Mouse (Mus musculus): ENCODE measurements around the gene Eaf2. TPM values are rescaled to one million over a fixed set of nuclear protein-coding genes. Genes with fewer than 3 reads are reported as not detected.
A peak's percentile ranks its signal among the peaks of the same experiment; 100 is the strongest.

Eaf2 gene
- polyA plus RNA-seq, 1 experiment from 2014 or later = 0.66 TPM

GRCm38 (mm10) chr16:36903156-36903555, 28.4 kb upstream of the Eaf2 start:
- H3K36me3 ChIP-seq (ENCODE audit: control insufficient read depth, insufficient read depth, low read length) = peaks cover 34% of the 10 kb centered on the region
- H3K27ac ChIP-seq (ENCODE audit: low read depth, low read length) = no peak overlapping the region
- no peak overlapping the region for H3K4me2 ChIP-seq (ENCODE audit: low read length)
- ATAC-seq = no peak
- no peak overlapping the region for H3K4me3 ChIP-seq (ENCODE audit: low read length)
- H3K9me3 ChIP-seq (ENCODE audit: control insufficient read depth, low read length) = no peaks in the 10 kb centered on the region
- H3K27me3 ChIP-seq (replicated peaks; ENCODE audit: control insufficient read depth, insufficient read depth, low read length) = no peaks in the 10 kb centered on the region
- H3K9ac ChIP-seq (ENCODE audit: low read depth, low read length) = no peak overlapping the region
- 95% methylated on average over 5 of the region's 5 CpGs for WGBS
- H3K4me1 ChIP-seq (ENCODE audit: control insufficient read depth, insufficient read depth, low read depth, low read length) = no peaks in the 10 kb centered on the region

DNA sequence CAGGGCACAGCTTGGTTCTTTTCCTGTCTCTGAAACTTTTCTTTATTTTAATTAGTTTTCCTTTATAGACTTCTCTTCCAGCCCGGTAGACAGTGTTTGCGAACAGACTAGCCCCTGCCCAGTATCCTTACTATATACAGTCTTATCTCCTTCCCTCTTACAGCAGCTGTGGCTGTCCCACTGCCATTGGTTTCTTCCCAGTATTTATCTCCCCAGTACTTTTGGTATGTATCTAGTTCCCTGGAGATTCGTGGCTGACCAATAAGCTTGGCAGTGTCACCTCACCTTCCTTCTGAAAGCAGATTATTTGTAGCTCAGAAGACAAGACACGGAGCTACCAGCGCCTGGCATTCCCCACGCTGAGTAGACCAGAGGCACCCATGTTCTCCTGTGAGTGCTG, 21.9 kb upstream of the Eaf2 start:
- no peak overlapping the region for H3K27ac ChIP-seq (ENCODE audit: low read depth, low read length)
- ATAC-seq = no peak
- no peaks in the 10 kb centered on the region for H3K27me3 ChIP-seq (replicated peaks; ENCODE audit: control insufficient read depth, insufficient read depth, low read length)
- H3K4me2 ChIP-seq (ENCODE audit: low read length) = no peak overlapping the region
- H3K9ac ChIP-seq (ENCODE audit: low read depth, low read length) = no peak overlapping the region
- 97% methylated on average over 6 of the region's 6 CpGs for WGBS
- H3K9me3 ChIP-seq (ENCODE audit: control insufficient read depth, low read length) = no peaks in the 10 kb centered on the region
- H3K36me3 ChIP-seq (ENCODE audit: control insufficient read depth, insufficient read depth, low read length) = peaks cover 51% of the 10 kb centered on the region
- no peak overlapping the region for H3K4me3 ChIP-seq (ENCODE audit: low read length)
- H3K4me1 ChIP-seq (ENCODE audit: control insufficient read depth, insufficient read depth, low read depth, low read length) = no peaks in the 10 kb centered on the region

DNA sequence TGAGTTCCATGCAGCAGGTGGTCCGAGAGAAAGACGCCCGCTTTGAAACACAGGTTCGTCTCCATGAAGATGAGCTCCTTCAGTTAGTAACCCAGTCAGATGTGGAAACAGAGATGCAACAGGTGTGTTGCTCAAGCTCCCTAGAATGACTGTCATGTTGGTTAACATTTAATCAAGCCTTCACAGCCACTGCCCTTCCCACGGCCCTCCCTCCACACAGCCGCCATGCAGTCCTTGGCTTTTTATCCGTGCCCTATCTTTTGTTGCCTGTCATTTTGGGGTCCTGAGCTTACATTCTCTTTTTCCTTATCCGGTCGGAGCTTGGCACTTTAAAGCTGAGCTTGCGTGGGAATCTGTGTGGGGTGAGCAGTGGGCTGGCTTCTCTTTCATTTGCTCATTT, 18.5 kb upstream of the Eaf2 start:
- H3K4me3 ChIP-seq (ENCODE audit: low read length) = no peak overlapping the region
- no peaks in the 10 kb centered on the region for H3K9me3 ChIP-seq (ENCODE audit: control insufficient read depth, low read length)
- H3K36me3 ChIP-seq (ENCODE audit: control insufficient read depth, insufficient read depth, low read length) = peaks cover 40% of the 10 kb centered on the region
- H3K4me1 ChIP-seq (ENCODE audit: control insufficient read depth, insufficient read depth, low read depth, low read length) = no peaks in the 10 kb centered on the region
- ATAC-seq = no peak
- H3K27ac ChIP-seq (ENCODE audit: low read depth, low read length) = no peak overlapping the region
- H3K27me3 ChIP-seq (replicated peaks; ENCODE audit: control insufficient read depth, insufficient read depth, low read length) = no peaks in the 10 kb centered on the region
- WGBS = 89% methylated on average over 10 of the region's 10 CpGs
- H3K9ac ChIP-seq (ENCODE audit: low read depth, low read length) = no peak overlapping the region
- H3K4me2 ChIP-seq (ENCODE audit: low read length) = no peak overlapping the region

GRCm38 (mm10) chr16:36891415-36891814, 16.6 kb upstream of the Eaf2 start:
- Histone ChIP-seq H3K4me1 (ENCODE audit: control insufficient read depth, insufficient read depth, low read depth, low read length) (no peaks in the 10 kb centered on the region), H3K4me3 (ENCODE audit: low read length) (no peak overlapping the region), H3K9me3 (ENCODE audit: control insufficient read depth, low read length) (no peaks in the 10 kb centered on the region), H3K4me2 (ENCODE audit: low read length) (no peak overlapping the region), H3K27ac (ENCODE audit: low read depth, low read length) (no peak overlapping the region), H3K9ac (ENCODE audit: low read depth, low read length) (no peak overlapping the region), H3K27me3 (replicated peaks; ENCODE audit: control insufficient read depth, insufficient read depth, low read length) (no peaks in the 10 kb centered on the region), H3K36me3 (ENCODE audit: control insufficient read depth, insufficient read depth, low read length) (peaks cover 37% of the 10 kb centered on the region)
- WGBS = 98% methylated on average over 4 of the region's 4 CpGs
- no peak for ATAC-seq

DNA sequence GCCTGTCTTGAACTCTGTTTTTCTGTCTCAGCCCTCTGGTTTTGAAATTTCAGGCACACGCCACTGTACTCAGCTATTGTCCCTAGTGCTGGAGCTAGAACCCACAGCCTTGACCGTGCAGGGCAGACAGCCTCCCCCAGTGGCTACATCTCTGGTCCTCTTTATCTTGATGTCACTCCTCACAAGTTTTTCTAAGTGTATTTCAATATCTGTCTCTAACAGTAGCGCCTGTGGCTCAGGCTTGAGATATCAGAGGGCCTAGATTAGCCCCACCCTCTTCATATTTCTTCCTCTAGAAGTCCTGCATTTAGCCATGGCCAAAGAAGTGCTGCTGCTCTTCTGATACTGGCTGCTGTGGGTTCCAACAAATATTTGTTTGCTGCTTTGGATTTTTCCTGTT, 15.8 kb upstream of the Eaf2 start:
- H3K4me3 ChIP-seq (ENCODE audit: low read length) = no peak overlapping the region
- peaks cover 34% of the 10 kb centered on the region for H3K36me3 ChIP-seq (ENCODE audit: control insufficient read depth, insufficient read depth, low read length)
- ATAC-seq = no peak
- no peak overlapping the region for H3K9ac ChIP-seq (ENCODE audit: low read depth, low read length)
- WGBS = 94% methylated on average over 3 of the region's 3 CpGs
- H3K27ac ChIP-seq (ENCODE audit: low read depth, low read length) = no peak overlapping the region
- H3K9me3 ChIP-seq (ENCODE audit: control insufficient read depth, low read length) = no peaks in the 10 kb centered on the region
- no peak overlapping the region for H3K4me2 ChIP-seq (ENCODE audit: low read length)
- no peaks in the 10 kb centered on the region for H3K27me3 ChIP-seq (replicated peaks; ENCODE audit: control insufficient read depth, insufficient read depth, low read length)
- H3K4me1 ChIP-seq (ENCODE audit: control insufficient read depth, insufficient read depth, low read depth, low read length) = no peaks in the 10 kb centered on the region

GRCm38 (mm10) chr16:36887546-36887945, 12.7 kb upstream of the Eaf2 start:
- no peaks in the 10 kb centered on the region for H3K9me3 ChIP-seq (ENCODE audit: control insufficient read depth, low read length)
- no peak overlapping the region for H3K9ac ChIP-seq (ENCODE audit: low read depth, low read length)
- no peaks in the 10 kb centered on the region for H3K4me1 ChIP-seq (ENCODE audit: control insufficient read depth, insufficient read depth, low read depth, low read length)
- no peak overlapping the region for H3K27ac ChIP-seq (ENCODE audit: low read depth, low read length)
- H3K4me3 ChIP-seq (ENCODE audit: low read length) = no peak overlapping the region
- WGBS = 92% methylated on average over 5 of the region's 5 CpGs
- ATAC-seq = no peak
- peaks cover 23% of the 10 kb centered on the region for H3K36me3 ChIP-seq (ENCODE audit: control insufficient read depth, insufficient read depth, low read length)
- H3K27me3 ChIP-seq (replicated peaks; ENCODE audit: control insufficient read depth, insufficient read depth, low read length) = no peaks in the 10 kb centered on the region
- H3K4me2 ChIP-seq (ENCODE audit: low read length) = no peak overlapping the region

GRCm38 (mm10) chr16:36885912-36886311, 11.1 kb upstream of the Eaf2 start:
- H3K36me3 ChIP-seq (ENCODE audit: control insufficient read depth, insufficient read depth, low read length) = peaks cover 19% of the 10 kb centered on the region
- H3K27ac ChIP-seq (ENCODE audit: low read depth, low read length) = no peak overlapping the region
- H3K4me1 ChIP-seq (ENCODE audit: control insufficient read depth, insufficient read depth, low read depth, low read length) = no peaks in the 10 kb centered on the region
- H3K9me3 ChIP-seq (ENCODE audit: control insufficient read depth, low read length) = no peaks in the 10 kb centered on the region
- no peaks in the 10 kb centered on the region for H3K27me3 ChIP-seq (replicated peaks; ENCODE audit: control insufficient read depth, insufficient read depth, low read length)
- no peak for ATAC-seq
- H3K4me2 ChIP-seq (ENCODE audit: low read length) = no peak overlapping the region
- no peak overlapping the region for H3K4me3 ChIP-seq (ENCODE audit: low read length)
- WGBS = 95% methylated on average over 11 of the region's 11 CpGs
- H3K9ac ChIP-seq (ENCODE audit: low read depth, low read length) = no peak overlapping the region

GRCm38 (mm10) chr16:36884881-36885280, 10.1 kb upstream of the Eaf2 start:
- no peak overlapping the region for H3K27ac ChIP-seq (ENCODE audit: low read depth, low read length)
- H3K9ac ChIP-seq (ENCODE audit: low read depth, low read length) = no peak overlapping the region
- no peak for ATAC-seq
- H3K9me3 ChIP-seq (ENCODE audit: control insufficient read depth, low read length) = no peaks in the 10 kb centered on the region
- no peak overlapping the region for H3K4me3 ChIP-seq (ENCODE audit: low read length)
- peaks cover under 1% of the 10 kb centered on the region; the same call in 1 of the 2 replicates for H3K4me1 ChIP-seq (ENCODE audit: control insufficient read depth, insufficient read depth, low read depth, low read length)
- peaks cover 13% of the 10 kb centered on the region for H3K36me3 ChIP-seq (ENCODE audit: control insufficient read depth, insufficient read depth, low read length)
- WGBS = 93% methylated on average over 4 of the region's 4 CpGs
- H3K27me3 ChIP-seq (replicated peaks; ENCODE audit: control insufficient read depth, insufficient read depth, low read length) = no peaks in the 10 kb centered on the region
- no peak overlapping the region for H3K4me2 ChIP-seq (ENCODE audit: low read length)

- ATAC-seq = 0 out of 2 replicates have a peak, but pooled peaks have one; percentile 34
- 30% methylated on average over 5 of the region's 5 CpGs for WGBS
- Histone ChIP-seq H3K27me3 (replicated peaks; ENCODE audit: control insufficient read depth, insufficient read depth, low read length) (no peaks in the 10 kb centered on the region), H3K36me3 (ENCODE audit: control insufficient read depth, insufficient read depth, low read length) (peaks cover 7% of the 10 kb centered on the region; the same call in 1 of the 2 replicates), H3K4me3 (ENCODE audit: low read length) (no peak overlapping the region), H3K9ac (ENCODE audit: low read depth, low read length) (no peak overlapping the region), H3K4me2 (ENCODE audit: low read length) (no peak overlapping the region), H3K27ac (ENCODE audit: low read depth, low read length) (no peak overlapping the region), H3K4me1 (ENCODE audit: control insufficient read depth, insufficient read depth, low read depth, low read length) (peaks cover 5% of the 10 kb centered on the region), H3K9me3 (ENCODE audit: control insufficient read depth, low read length) (no peaks in the 10 kb centered on the region)
Observed at GRCm38 (mm10) chr16:36882737-36883343, 8.0 kb upstream of the Eaf2 start.

All from hindbrain, embryonic 16.5 days (tissue).